Mouse (Mus musculus) testis, postnatal 14 days (tissue): ENCODE data around the gene Alkbh7.

ENCODE experiments used
- DNase-seq: peaks from one replicate; pipeline ENCODE4 v3.0.0; 2021; ENCODE audit warnings: low spot score

Alkbh7 gene

GRCm38 (mm10) chr17:56997029-56997667 is at the start of gene Alkbh7:
Alkbh7 (plus strand) TSS chr17:56997339.
- DNase-seq, result peak; percentile 96

- DNase-seq, result no peak
These were observed 46.2 kb upstream of the Alkbh7 start for GRCm38 (mm10) chr17:56950915-56951314.

GRCm38 (mm10) chr17:56952639-56953038 is 44.5 kb upstream of the Alkbh7 start:
- DNase-seq, result no peak

- no peak for DNase-seq
These were observed 42.3 kb upstream of the Alkbh7 start for GRCm38 (mm10) chr17:56954871-56955270.

GRCm38 (mm10) chr17:56957763-56958429 is 39.2 kb upstream of the Alkbh7 start:
- DNase-seq, result no peak

- DNase-seq, result no peak
These were observed 38.5 kb upstream of the Alkbh7 start for GRCm38 (mm10) chr17:56958667-56959066.

- DNase-seq, result no peak
These were observed 35.3 kb upstream of the Alkbh7 start for GRCm38 (mm10) chr17:56961880-56962279.

- no peak for DNase-seq
These were observed 34.3 kb upstream of the Alkbh7 start for GRCm38 (mm10) chr17:56962642-56963405.

- no peak for DNase-seq
These were observed 33.5 kb upstream of the Alkbh7 start for GRCm38 (mm10) chr17:56963646-56964045.

GRCm38 (mm10) chr17:56969321-56969720 is 27.8 kb upstream of the Alkbh7 start:
- DNase-seq, result no peak

- DNase-seq, result no peak
These were observed 27.1 kb upstream of the Alkbh7 start for GRCm38 (mm10) chr17:56970081-56970480.

- no peak for DNase-seq
These were observed 23.0 kb upstream of the Alkbh7 start for GRCm38 (mm10) chr17:56973956-56974707.

- DNase-seq, result no peak
These were observed 22.4 kb upstream of the Alkbh7 start for GRCm38 (mm10) chr17:56974708-56975240.

- DNase-seq, result no peak
These were observed 21.7 kb upstream of the Alkbh7 start for GRCm38 (mm10) chr17:56975391-56975790.

GRCm38 (mm10) chr17:56976531-56977390 is 20.4 kb upstream of the Alkbh7 start:
- no peak for DNase-seq

GRCm38 (mm10) chr17:56979524-56979923 is 17.6 kb upstream of the Alkbh7 start:
- DNase-seq, result no peak

- no peak for DNase-seq
These were observed 16.1 kb upstream of the Alkbh7 start for GRCm38 (mm10) chr17:56981049-56981448.

GRCm38 (mm10) chr17:56982013-56982412 is 15.1 kb upstream of the Alkbh7 start, which contains the start of gene Acer1:
Acer1 (minus strand) TSS chr17:56982126.
- DNase-seq, result no peak

GRCm38 (mm10) chr17:56984886-56985285 is 12.3 kb upstream of the Alkbh7 start:
- no peak for DNase-seq

- no peak for DNase-seq
These were observed 11.5 kb upstream of the Alkbh7 start for GRCm38 (mm10) chr17:56985656-56986055.
